Mouse (Mus musculus): Measurements from ENCODE around the gene Cyp4x1. TPM values are rescaled to one million over a fixed set of nuclear protein-coding genes. Genes with fewer than 3 reads are reported as not detected.

Gene Cyp4x1
- polyA plus RNA-seq, 1 experiment from 2014 or later: 0.10 TPM

DNA sequence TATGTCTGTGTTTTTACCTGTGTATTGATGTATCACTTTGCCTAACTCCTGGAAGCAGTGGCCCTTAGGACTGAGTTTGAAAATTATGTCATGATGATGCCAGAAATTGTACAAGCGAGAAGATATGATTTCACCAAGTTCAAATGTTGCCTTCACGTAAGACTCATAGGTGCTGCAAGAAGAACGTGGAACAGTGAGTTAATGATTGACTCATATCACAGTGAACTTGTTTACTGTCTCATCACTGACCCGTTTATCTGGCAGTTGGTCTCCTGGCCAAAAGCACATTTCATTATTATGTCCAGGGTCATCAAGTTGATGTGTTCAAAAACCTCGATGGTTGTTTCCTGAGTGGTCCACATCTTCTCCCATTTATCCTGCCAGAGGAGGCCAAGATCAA lies 12.5 kb downstream of the Cyp4x1 start:
- Histone ChIP-seq H3K9me3 (replicated peaks; ENCODE audit: control insufficient read depth, low read length) (no peaks in the 10 kb centered on the region), H3K27ac (ENCODE audit: low read depth, low read length) (no peak overlapping the region), H3K9ac (ENCODE audit: low read depth, low read length) (no peak overlapping the region), H3K4me3 (ENCODE audit: low read depth, low read length) (no peak overlapping the region), H3K4me1 (ENCODE audit: control insufficient read depth, insufficient read depth, low read length) (no peaks in the 10 kb centered on the region), H3K27me3 (ENCODE audit: control insufficient read depth, insufficient read depth, low read length) (no peaks in the 10 kb centered on the region), H3K36me3 (ENCODE audit: control insufficient read depth, insufficient read depth, low read length) (no peaks in the 10 kb centered on the region), H3K4me2 (no peak overlapping the region)
- no peak for ATAC-seq (replicated peaks; ENCODE audit: insufficient number of reproducible peaks, low FRiP score, low TSS enrichment)
- 64% methylated on average over 5 of the region's 5 CpGs for WGBS (ENCODE audit: insufficient replicate concordance)

DNA sequence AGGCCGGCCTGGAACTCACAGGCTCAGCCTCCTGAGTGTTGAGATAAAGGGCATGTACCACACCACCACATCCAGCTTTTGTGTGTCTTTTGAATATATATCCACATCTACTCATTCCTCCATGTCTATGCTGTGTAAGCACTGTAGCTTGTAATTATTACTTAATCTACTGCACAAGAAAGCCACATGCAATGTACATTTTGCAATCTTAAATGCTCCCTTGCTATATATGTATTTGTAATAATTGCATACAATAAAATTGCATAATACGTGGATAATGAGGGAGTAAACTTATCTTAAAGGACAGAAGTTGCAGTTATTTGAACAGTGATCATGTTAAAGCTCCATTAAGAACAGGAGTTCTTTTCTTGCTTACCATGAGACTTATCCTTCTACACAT lies 12.9 kb downstream of the Cyp4x1 start:
- Histone ChIP-seq H3K27me3 (ENCODE audit: control insufficient read depth, insufficient read depth, low read length) (no peaks in the 10 kb centered on the region), H3K27ac (ENCODE audit: low read depth, low read length) (no peak overlapping the region), H3K4me3 (ENCODE audit: low read depth, low read length) (no peak overlapping the region), H3K36me3 (ENCODE audit: control insufficient read depth, insufficient read depth, low read length) (no peaks in the 10 kb centered on the region), H3K9ac (ENCODE audit: low read depth, low read length) (no peak overlapping the region), H3K4me1 (ENCODE audit: control insufficient read depth, insufficient read depth, low read length) (no peaks in the 10 kb centered on the region), H3K4me2 (no peak overlapping the region), H3K9me3 (replicated peaks; ENCODE audit: control insufficient read depth, low read length) (no peaks in the 10 kb centered on the region)
- no peak for ATAC-seq (replicated peaks; ENCODE audit: insufficient number of reproducible peaks, low FRiP score, low TSS enrichment)
- 73% methylated on average over 2 of the region's 2 CpGs for WGBS (ENCODE audit: insufficient replicate concordance)

DNA sequence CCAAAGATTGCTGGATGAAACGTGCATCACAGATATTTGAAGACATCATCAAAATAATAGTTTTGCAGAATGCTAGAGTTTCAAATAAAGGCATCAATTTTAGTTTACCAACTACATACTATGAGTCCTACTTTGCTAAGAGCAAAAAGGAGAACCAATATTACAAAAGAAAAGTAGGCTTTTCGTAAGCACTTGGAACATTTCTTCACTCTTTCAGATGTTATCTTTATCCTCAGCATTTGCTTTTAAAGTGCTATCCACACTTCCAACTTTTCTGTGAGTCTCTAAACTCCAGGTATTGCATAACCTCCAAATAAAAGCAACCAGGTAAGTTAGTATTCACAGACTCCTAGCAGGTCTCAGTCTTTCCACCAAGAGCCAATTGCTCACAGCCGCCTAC lies 14.4 kb downstream of the Cyp4x1 start:
- no peaks in the 10 kb centered on the region for H3K9me3 ChIP-seq (replicated peaks; ENCODE audit: control insufficient read depth, low read length)
- no peaks in the 10 kb centered on the region for H3K36me3 ChIP-seq (ENCODE audit: control insufficient read depth, insufficient read depth, low read length)
- H3K4me2 ChIP-seq: no peak overlapping the region
- 76% methylated on average over 3 of the region's 3 CpGs for WGBS (ENCODE audit: insufficient replicate concordance)
- H3K27ac ChIP-seq (ENCODE audit: low read depth, low read length): no peak overlapping the region
- no peaks in the 10 kb centered on the region for H3K27me3 ChIP-seq (ENCODE audit: control insufficient read depth, insufficient read depth, low read length)
- no peaks in the 10 kb centered on the region for H3K4me1 ChIP-seq (ENCODE audit: control insufficient read depth, insufficient read depth, low read length)
- no peak overlapping the region for H3K9ac ChIP-seq (ENCODE audit: low read depth, low read length)
- ATAC-seq (replicated peaks; ENCODE audit: insufficient number of reproducible peaks, low FRiP score, low TSS enrichment): no peak
- H3K4me3 ChIP-seq (ENCODE audit: low read depth, low read length): no peak overlapping the region

DNA sequence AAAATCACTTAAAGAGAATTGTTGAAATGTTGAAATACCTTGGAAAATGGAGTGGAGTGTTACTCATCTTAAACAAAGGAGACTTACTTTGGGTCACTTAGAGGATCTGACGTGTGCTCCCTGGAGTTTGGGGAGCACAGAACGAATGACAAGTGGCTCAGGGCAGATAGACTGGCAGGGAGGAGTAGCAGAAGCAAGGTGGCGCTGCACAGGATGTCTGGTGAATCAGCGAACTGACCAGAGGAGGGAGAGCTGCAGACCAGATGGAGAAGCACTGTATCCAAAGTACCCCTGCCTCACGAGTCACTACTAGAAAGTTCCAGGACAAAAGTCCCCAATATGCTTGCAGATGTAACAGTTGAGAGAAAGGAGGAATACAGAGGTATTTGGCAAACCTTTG lies 20.8 kb downstream of the Cyp4x1 start:
- no peak for ATAC-seq (replicated peaks; ENCODE audit: insufficient number of reproducible peaks, low FRiP score, low TSS enrichment)
- H3K4me1 ChIP-seq (ENCODE audit: control insufficient read depth, insufficient read depth, low read length): no peaks in the 10 kb centered on the region
- no peak overlapping the region for H3K4me3 ChIP-seq (ENCODE audit: low read depth, low read length)
- 20% methylated on average over 5 of the region's 5 CpGs for WGBS (ENCODE audit: insufficient replicate concordance)
- no peaks in the 10 kb centered on the region for H3K36me3 ChIP-seq (ENCODE audit: control insufficient read depth, insufficient read depth, low read length)
- H3K4me2 ChIP-seq: no peak overlapping the region
- H3K27me3 ChIP-seq (ENCODE audit: control insufficient read depth, insufficient read depth, low read length): no peaks in the 10 kb centered on the region
- H3K27ac ChIP-seq (ENCODE audit: low read depth, low read length): no peak overlapping the region
- H3K9me3 ChIP-seq (replicated peaks; ENCODE audit: control insufficient read depth, low read length): no peaks in the 10 kb centered on the region
- H3K9ac ChIP-seq (ENCODE audit: low read depth, low read length): no peak overlapping the region

DNA sequence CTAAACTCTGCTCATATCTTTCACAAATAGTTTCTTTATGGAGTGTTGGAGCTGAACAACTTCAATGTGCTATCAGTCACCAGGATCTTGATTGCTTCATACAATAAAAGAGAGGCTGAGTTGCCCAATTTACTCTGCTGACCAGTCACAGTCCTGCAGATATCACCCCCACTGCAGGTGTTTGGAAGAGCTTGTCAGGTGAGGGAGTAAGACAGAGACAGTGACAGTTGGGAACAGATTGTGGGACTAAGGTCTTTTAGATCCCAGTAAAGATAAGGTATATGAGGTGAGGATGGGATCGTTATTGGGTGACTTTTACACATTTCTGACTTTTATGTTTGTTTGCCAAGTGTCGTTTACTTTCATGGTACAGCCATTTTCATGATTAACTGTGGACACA lies 22.9 kb downstream of the Cyp4x1 start:
- Histone ChIP-seq H3K9me3 (replicated peaks; ENCODE audit: control insufficient read depth, low read length) (no peaks in the 10 kb centered on the region), H3K4me3 (ENCODE audit: low read depth, low read length) (no peak overlapping the region), H3K9ac (ENCODE audit: low read depth, low read length) (no peak overlapping the region), H3K27ac (ENCODE audit: low read depth, low read length) (no peak overlapping the region), H3K27me3 (ENCODE audit: control insufficient read depth, insufficient read depth, low read length) (no peaks in the 10 kb centered on the region), H3K4me2 (no peak overlapping the region), H3K36me3 (ENCODE audit: control insufficient read depth, insufficient read depth, low read length) (no peaks in the 10 kb centered on the region), H3K4me1 (ENCODE audit: control insufficient read depth, insufficient read depth, low read length) (no peaks in the 10 kb centered on the region)
- WGBS (ENCODE audit: insufficient replicate concordance): 56% methylated on average over 2 of the region's 2 CpGs
- ATAC-seq (replicated peaks; ENCODE audit: insufficient number of reproducible peaks, low FRiP score, low TSS enrichment): no peak

DNA sequence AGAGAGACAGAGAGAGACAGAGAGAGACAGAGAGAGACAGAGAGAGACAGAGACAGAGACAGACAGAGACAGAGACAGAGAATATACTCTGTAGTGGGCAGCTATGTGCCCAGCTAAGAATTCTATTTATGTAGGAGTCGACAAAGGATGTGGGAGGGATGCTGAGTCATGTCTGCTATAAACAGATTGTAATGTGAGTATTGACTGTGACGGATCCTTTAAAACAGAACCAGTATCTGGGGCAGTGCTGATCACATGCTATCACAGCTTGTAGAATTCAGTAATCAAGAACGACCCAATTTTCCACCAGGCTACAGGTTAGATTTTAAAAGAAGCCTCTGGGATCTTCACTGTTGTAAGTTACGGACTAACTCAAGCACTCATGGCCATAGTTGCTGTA lies 30.6 kb downstream of the Cyp4x1 start:
- Histone ChIP-seq H3K27ac (ENCODE audit: low read depth, low read length) (no peak overlapping the region), H3K36me3 (ENCODE audit: control insufficient read depth, insufficient read depth, low read length) (no peaks in the 10 kb centered on the region), H3K9ac (ENCODE audit: low read depth, low read length) (no peak overlapping the region), H3K4me2 (no peak overlapping the region), H3K4me1 (ENCODE audit: control insufficient read depth, insufficient read depth, low read length) (no peaks in the 10 kb centered on the region), H3K27me3 (ENCODE audit: control insufficient read depth, insufficient read depth, low read length) (peaks cover 3% of the 10 kb centered on the region; the same call in 1 of the 2 replicates), H3K9me3 (replicated peaks; ENCODE audit: control insufficient read depth, low read length) (no peaks in the 10 kb centered on the region), H3K4me3 (ENCODE audit: low read depth, low read length) (no peak overlapping the region)
- 51% methylated on average over 4 of the region's 4 CpGs for WGBS (ENCODE audit: insufficient replicate concordance)
- no peak for ATAC-seq (replicated peaks; ENCODE audit: insufficient number of reproducible peaks, low FRiP score, low TSS enrichment)

DNA sequence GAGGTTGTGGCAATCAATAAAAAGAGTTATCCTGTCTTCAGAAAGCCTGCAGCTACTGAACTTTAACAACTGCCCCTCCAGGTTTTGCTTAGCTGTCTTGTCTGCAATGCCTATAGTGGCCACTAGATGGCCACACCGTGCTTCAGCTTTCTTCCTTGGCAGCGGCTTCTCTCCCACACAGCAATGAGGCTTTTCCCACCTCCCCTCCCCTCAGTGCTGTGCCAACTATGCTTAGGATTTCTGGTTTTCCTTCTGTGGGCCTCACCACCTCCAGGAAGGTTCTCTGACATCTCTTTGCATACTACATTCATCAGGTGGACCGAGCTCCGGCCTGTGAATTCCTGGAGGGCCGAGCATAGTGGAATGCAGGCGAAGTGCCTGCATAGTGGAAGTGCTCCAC lies 32.4 kb downstream of the Cyp4x1 start:
- H3K9ac ChIP-seq (ENCODE audit: low read depth, low read length): no peak overlapping the region
- H3K4me1 ChIP-seq (ENCODE audit: control insufficient read depth, insufficient read depth, low read length): peaks cover 4% of the 10 kb centered on the region
- H3K36me3 ChIP-seq (ENCODE audit: control insufficient read depth, insufficient read depth, low read length): no peaks in the 10 kb centered on the region
- WGBS (ENCODE audit: insufficient replicate concordance): 33% methylated on average over 6 of the region's 6 CpGs
- no peak overlapping the region for H3K27ac ChIP-seq (ENCODE audit: low read depth, low read length)
- no peak overlapping the region for H3K4me2 ChIP-seq
- peaks cover 3% of the 10 kb centered on the region; the same call in 1 of the 2 replicates for H3K27me3 ChIP-seq (ENCODE audit: control insufficient read depth, insufficient read depth, low read length)
- no peak overlapping the region for H3K4me3 ChIP-seq (ENCODE audit: low read depth, low read length)
- no peak for ATAC-seq (replicated peaks; ENCODE audit: insufficient number of reproducible peaks, low FRiP score, low TSS enrichment)
- H3K9me3 ChIP-seq (replicated peaks; ENCODE audit: control insufficient read depth, low read length): no peaks in the 10 kb centered on the region

DNA sequence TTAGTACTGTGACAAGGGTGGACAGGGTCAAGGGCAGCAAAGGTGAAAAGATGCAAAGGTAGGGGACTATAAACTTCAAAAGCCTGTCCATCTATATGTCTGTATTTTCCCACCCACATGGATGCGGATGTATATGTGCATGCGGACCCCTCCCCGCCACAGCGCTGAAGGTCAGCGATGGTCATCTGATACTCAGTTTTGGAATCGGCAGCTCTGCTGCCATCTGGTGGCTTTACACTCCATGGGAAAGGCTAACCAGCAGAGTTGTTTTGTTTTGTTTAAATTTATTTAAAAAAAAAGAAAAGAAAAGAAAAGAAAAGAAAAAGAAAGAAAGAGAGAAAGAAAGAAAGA lies 37.0 kb downstream of the Cyp4x1 start:
- H3K27ac ChIP-seq (ENCODE audit: low read depth, low read length): no peak overlapping the region
- peak overlapping the region; percentile 85 for H3K4me2 ChIP-seq
- H3K4me3 ChIP-seq (ENCODE audit: low read depth, low read length): 0 out of 2 replicates have a peak overlapping the region, but pooled peaks have one; percentile 0
- H3K9me3 ChIP-seq (replicated peaks; ENCODE audit: control insufficient read depth, low read length): no peaks in the 10 kb centered on the region
- peaks cover 9% of the 10 kb centered on the region for H3K4me1 ChIP-seq (ENCODE audit: control insufficient read depth, insufficient read depth, low read length)
- peaks cover 24% of the 10 kb centered on the region for H3K27me3 ChIP-seq (ENCODE audit: control insufficient read depth, insufficient read depth, low read length)
- H3K36me3 ChIP-seq (ENCODE audit: control insufficient read depth, insufficient read depth, low read length): no peaks in the 10 kb centered on the region
- no peak for ATAC-seq (replicated peaks; ENCODE audit: insufficient number of reproducible peaks, low FRiP score, low TSS enrichment)
- WGBS (ENCODE audit: insufficient replicate concordance): 1% methylated on average over 6 of the region's 6 CpGs
- H3K9ac ChIP-seq (ENCODE audit: low read depth, low read length): peak overlapping the region; percentile 56; the same call in 1 of the 2 replicates

DNA sequence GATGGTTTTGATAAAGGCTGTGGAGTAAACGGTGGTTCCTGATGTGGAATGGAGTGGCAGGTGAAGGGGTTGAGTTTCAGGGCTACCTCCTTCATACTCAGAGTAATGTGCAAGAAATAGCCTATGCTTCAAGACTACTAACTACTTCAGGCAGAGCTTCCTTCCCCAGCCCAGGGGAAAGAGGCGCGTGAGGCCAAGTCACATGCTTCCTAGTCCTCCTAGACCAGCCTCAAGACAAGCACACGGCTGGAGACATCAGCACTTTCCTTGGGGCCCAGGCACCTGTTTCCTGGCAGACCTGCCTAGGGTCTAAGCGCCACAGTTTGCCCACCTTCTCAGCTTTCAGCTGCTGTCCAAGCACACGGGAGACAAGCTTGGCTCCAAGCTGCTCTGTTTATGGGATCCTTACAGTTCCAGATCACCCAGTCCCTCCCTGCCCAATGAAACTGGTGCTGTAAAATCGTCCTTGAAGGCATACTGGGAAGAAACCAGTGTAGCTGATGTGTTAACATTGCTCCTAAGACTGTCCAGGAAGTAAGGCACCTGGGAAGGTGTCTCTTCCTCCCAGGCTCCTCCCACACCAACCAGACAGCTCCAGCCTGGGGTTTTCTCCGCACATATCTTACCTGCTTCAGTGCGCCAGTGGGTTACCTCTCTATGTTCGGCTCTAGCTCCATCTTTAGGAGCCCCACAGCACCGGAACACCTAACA lies 37.5 kb downstream of the Cyp4x1 start:
- no peak for ATAC-seq (replicated peaks; ENCODE audit: insufficient number of reproducible peaks, low FRiP score, low TSS enrichment)
- H3K9me3 ChIP-seq (replicated peaks; ENCODE audit: control insufficient read depth, low read length): no peaks in the 10 kb centered on the region
- peak overlapping the region; percentile 85 for H3K4me2 ChIP-seq
- peak overlapping the region; percentile 63; the same call in 1 of the 2 replicates for H3K9ac ChIP-seq (ENCODE audit: low read depth, low read length)
- H3K27me3 ChIP-seq (ENCODE audit: control insufficient read depth, insufficient read depth, low read length): peaks cover 24% of the 10 kb centered on the region
- H3K4me1 ChIP-seq (ENCODE audit: control insufficient read depth, insufficient read depth, low read length): peaks cover 9% of the 10 kb centered on the region
- peak overlapping the region; percentile 84 for H3K27ac ChIP-seq (ENCODE audit: low read depth, low read length)
- no peaks in the 10 kb centered on the region for H3K36me3 ChIP-seq (ENCODE audit: control insufficient read depth, insufficient read depth, low read length)
- 13% methylated on average over 11 of the region's 11 CpGs for WGBS (ENCODE audit: insufficient replicate concordance)
- H3K4me3 ChIP-seq (ENCODE audit: low read depth, low read length): peak overlapping the region; percentile 43
